Mouse (Mus musculus) MEL-GATA-1-ER (cell line): ENCODE measurements at regions not wholly inside any gene's neighbourhood (a gene's known extent, or its start where the extent isn't known, plus 50 kb on each side); places are given as distances from the start of the nearest gene placed in this dataset.

Source experiments
- DNase-seq: peaks from one replicate; pipeline ENCODE4 v3.0.0-alpha.2; 2012; ENCODE audit warnings: low read depth; ENCODE audit errors: extremely low read depth

DNA sequence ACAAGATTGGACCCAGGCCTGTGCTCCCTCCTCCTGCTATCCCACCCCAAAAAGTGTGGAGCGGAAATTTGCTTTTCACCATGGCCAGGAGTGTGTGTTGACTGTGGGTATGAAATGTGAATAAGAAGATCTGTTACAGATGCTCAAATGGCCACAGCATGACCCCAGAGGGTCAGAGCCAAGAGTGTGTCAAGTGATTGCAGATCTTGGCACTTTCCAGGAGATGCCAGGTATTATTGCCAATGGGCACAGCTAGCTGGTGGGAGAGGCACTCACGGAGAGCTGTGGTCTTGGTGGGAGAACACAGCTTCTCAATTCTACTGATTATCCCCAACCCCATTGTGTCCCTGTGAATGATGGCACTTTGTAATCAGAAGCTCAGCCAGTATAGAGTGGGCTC, 62.7 kb downstream of the Smim20 start:
- no peak for DNase-seq

DNA sequence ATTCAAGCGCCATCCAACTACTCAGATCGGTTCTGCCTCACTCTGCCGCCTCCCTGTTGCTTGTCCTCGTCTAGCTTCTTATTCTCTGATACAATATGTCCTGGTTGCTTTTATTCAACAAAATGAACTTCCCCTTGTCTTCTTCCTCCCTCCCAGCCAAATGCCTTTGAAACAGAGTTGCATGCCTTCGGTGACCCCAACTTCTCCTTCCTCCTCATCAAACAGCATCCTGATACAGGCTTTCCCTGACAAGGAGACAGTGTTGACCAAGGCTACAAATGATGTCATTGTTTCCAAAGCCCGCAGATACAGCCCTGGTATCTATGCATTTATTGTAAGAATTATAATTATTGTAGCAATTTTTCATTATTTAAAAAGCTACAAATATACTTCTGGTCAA, 69.8 kb downstream of the Smim20 start:
- DNase-seq: no peak

DNA sequence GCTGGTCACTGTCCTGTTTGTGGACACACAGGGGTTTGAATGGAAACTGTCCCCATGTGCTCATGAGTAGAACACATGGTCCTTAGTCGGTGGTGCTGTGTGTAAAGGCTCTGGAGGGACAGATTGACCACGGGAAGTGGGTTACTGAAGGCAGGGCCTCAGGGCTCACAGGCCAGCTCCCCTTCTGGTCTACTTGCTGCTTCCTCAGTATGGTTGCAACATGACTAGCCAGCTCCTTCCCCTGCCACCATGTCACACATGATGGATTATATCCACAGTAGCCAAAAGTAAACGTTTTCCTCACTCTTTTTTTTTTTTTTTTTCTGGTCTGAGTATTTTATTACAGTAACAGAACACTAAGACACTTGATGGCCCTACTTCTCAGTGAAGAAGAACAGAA, 70.9 kb downstream of the Smim20 start:
- DNase-seq: no peak

DNA sequence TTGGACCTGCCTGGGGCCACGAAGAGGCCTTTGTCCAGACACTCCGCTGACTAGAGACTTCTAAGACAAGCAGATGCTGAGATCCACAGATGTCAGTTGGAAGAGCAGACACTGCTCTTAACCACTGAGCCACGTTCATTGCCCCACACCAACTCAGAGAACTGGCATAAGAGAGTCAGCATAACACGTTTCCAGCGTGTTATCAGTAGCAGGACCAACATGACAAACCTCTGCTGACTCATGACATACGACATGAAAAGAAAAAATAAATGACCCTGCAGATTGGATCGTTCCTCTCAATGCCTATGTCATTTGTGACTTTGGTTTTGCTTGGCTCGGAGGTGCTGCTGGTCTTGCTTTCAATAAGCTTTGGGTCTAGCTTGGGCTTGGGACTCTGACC, 78.3 kb downstream of the Smim20 start:
- no peak for DNase-seq

DNA sequence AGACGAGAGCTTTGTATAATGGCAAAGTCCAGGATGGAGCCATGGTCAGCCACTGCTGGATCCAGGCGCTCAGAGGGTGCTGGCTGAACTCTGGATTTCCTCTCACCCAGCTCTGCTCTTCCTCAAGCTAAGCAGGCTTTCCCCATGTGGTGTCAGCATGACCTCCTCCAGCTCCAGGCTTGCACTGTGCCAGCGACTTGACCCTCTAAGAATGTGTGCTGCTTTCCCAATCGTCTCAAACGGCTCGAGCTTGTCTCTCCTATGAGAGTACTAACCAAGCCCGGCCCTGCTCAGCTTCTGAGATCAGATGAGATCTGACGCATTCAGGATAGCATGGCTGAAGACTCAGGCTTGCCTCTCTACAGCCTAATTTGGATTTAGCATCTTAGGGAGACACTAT, 79.1 kb downstream of the Smim20 start:
- DNase-seq: no peak

DNA sequence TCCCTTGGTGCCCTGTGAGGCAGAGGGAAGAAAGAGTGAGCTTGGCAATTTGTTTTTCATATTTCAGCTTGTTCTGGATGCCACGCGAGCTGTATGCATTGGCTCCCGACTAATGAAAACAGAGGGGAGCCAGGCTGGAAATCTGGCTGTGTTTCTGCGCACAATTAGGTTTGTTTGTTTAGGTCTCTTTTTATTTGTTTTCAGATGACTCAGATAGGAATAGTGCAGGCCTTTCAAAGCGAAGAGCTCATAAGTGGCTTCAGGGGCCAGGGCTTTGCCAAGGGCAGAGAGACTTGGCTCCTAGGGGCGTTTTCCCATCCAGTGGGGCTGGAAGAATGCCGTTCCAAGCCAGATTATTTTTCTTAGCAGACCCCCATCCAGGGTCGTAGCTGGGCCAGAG, 79.9 kb downstream of the Smim20 start:
- no peak for DNase-seq

DNA sequence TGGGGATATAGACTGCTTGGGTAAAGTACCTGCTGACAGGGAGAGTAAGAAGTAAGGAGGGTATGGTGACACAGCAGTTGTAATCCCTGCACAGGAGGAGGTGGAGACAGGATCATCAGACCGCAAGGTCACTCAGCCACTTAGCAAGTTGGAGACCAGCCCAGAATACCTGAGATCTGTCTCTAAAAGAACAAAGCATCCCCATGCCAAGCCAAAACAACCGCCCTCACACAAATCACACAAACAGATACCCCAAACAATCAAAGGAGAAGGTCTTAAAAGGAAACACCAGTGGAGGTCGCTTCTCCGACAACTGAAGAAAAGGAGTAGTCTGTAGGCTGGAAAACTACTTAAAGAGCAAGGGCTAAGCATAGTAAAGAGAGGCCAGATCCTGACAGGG, 86.0 kb downstream of the Smim20 start:
- no peak for DNase-seq

DNA sequence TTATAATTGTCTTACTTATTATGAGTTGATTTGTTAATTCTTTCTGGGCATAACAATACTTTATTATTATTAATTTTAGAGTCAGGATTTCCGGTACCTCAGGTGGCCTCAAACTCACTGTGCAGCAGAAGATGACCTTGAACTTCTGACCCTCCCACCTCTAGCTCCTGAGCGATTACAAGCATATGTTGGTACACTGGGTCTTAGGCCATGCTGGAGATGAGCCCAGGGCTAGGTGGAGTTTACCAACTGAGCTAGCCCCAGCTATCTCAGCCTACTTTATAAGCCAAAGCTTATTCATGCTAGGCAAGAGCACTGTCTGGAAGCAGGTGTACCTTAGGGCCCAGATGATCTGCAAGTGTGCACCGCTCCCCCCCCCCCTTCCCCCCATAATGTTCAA, 87.4 kb downstream of the Smim20 start:
- no peak for DNase-seq

DNA sequence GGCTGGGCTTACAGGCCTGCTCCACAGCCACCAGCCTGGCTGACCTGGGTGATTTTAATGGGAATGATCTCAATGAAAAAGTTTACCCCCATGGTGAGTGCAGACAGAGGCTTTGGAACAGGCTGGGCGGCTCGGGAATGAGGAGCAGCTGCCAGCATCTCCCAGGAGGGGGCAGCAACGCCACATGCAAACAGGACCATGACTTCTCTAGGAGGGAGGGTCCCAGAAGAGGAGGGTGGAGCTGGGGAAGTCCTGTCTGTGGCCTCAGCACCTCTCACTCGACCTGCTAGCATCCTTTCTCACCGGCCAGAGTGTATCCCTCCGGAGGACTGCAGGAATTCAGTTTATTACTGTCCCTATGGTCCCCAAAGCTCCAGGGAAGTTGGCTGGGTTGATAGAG, 88.2 kb downstream of the Smim20 start:
- peak; percentile 20 for DNase-seq

DNA sequence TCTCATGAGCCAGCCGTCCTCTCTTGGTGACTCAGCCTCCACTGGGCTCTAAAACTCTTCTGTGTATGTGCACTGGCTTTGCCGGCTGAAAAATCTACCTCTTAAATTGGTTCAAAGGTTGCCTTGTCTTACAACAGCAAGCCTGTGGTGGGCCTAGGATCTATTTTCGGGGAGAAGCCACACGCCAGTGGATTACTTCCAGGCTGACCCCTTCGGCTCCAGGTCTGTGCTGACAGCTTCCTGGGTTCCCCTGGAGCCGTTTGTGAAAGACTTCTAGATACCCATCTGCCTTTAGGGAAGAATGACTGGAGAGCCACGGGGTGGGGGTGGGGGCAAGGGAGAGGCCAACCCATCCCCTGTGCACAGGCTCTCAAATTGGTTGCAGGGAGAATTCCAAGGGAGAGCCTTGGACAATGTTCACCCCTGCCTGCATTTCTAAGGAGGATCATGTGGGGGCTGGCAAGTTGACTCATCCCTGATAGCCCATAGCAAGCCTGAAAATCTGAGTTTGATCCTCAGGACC, 90.3 kb downstream of the Smim20 start:
- DNase-seq: no peak

DNA sequence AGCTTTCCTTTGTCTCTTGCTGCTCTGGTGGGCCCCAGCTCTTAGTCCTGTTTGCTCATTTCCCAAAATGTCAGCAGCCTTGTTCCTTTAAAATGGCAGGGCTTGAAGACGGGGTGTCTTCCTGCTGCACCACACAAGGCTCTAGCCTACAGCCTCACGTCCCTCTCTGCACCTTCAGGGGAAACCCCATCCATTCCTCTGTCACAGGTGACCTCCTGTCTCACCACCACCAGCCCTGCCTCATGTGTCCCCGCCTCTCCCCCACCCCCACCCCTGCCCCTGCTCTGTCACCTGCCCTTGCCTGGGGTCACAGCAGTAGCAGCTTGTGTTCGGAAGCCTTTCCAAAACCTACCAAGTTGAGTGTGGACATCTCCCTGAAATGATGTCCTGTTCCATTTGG, 91.3 kb downstream of the Smim20 start:
- no peak for DNase-seq

DNA sequence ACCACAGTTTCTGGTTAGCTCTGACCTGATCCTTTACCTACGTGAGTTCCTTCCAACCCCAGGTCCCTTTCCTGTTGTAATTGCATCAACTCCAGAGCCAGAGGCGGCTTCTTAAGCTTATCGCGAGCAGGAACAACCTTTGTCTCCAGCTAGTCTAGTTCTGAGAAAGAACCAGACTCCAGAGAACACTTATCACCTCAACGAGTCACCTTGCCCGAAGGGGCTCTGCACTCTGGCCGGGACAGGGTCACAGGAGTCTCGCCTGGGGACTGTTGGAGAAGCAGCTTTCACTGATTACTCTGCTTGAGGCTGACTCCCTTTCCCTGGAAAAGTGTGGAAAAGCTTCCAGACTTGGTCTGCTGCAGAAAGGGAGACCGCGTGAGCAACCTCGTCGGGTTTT, 93.0 kb downstream of the Smim20 start:
- DNase-seq: no peak

DNA sequence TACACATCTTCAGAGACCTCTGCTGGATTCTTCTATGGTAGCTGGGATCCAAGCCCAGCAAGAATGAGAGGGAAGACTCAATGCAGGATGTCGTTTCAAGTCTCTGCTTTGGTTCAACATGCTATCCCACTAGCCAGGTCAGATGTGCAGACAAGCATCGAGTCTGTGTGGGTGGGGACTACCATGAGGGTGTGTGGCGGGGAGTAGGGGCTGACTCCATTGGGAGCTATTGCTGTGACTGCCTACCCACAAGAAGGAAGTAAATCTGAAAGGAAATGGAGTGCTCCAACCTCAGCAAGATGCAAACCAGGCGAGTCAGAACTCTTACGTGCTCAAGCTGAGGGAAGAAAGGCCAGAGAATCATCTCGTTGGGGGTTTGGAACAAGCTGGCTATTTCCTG, 94.4 kb downstream of the Smim20 start:
- no peak for DNase-seq

DNA sequence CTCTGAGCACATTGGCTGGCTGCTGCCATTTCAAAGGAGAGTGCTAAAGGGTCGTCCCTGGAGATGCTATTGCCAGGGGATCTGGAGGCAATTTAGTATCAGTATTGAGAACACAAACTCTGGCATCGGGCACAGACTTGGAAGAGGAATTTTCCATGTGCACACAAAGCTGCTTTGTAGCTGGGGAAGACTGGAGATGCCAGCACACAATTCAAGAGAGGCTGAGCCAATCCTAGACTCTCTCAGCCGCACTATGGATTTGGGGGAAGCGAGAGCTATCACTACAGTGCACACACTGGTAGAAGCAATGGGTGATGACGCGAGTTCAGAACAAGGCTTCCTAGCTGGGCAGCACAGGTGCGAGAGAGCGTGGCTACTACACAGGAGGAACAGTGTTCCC, 97.0 kb downstream of the Smim20 start:
- DNase-seq: no peak

DNA sequence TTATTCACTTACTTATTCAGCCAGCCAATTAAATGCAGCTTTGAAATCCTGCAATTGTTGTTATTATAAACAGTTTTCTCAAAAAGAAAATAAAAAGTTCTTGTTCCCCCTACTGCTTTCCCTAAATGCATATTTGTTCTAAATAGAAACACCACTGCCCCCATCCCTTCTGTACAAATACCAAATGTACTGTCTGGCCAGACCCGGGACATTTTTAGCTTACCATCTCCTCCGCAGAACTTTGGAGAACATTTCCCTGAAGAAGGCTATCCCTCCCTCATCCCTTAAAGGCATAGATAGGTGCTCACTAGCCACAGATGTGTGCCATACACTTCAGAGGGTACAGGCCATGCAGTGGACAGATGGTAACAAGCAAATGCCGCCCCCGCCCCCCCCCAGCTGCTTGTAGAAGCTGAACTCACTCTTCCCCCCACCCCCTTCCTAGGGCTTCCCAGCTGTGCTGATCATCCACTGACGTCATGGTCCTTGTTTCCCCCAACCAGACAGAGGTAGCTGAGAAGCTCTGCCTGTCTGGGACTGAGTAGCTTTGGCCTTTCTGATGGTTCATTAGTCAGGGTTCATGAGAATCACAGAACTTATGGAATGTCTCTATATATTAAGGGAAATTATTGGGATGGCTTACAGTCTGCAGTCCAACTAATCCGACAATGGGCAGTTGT, 98.9 kb upstream of the Rbpj start:
- no peak for DNase-seq

DNA sequence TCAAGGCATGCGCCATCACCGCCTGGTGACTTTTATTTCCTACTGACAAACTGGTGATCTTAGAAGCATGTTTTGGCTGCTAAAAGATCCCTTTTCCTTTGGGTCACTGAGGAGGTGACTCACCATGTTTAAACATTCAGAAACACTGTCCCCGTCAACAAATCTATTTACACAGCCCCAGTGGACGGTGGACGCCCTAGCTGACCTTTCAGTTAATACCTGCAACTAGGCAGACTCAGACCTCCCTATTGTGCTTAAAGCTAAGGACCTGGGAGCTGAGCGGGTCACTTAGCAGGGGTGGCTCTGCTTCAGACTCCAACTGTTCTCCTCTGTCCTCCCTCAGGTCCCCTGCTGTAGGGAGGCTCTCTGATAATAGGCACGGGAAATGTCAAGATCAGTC, 95.7 kb upstream of the Rbpj start:
- DNase-seq: no peak

DNA sequence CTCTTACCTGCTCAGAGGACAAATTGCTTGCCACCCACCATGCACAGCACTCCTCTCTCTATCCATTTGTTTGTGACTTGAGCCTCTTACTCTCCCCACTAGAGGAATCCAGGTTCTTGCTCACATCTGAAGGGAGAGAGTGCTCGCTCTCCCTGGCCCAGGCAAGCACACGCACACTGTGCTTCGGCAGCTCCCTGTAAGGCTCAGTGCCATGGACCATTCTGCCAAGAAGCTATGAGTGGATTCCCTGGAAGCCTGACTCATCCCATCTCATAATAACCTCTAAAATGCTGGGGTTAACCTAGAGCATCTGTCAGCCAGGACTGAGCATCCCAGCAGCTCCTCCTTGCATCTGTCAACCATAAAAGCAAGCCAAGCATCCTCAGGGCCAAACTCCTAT, 94.3 kb upstream of the Rbpj start:
- no peak for DNase-seq

DNA sequence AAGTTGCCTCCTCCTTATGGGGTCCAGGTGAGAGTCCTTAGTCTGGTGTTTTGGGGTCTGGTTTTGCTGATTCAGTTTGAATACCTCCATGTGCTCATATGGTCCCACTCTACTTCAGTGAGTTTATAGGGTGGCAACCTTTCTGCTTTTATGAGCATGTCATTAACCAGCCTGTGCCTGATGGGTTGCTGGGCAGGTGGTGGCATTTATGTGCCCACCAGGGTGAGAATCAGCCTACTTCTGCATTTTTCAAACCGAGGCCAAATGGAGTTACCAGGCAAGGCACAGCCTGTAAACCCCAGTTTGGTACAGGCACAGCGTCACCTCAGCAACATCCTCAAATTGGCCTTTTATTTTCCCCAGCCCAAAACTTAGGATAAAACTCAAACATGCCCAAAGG, 92.6 kb upstream of the Rbpj start:
- no peak for DNase-seq

DNA sequence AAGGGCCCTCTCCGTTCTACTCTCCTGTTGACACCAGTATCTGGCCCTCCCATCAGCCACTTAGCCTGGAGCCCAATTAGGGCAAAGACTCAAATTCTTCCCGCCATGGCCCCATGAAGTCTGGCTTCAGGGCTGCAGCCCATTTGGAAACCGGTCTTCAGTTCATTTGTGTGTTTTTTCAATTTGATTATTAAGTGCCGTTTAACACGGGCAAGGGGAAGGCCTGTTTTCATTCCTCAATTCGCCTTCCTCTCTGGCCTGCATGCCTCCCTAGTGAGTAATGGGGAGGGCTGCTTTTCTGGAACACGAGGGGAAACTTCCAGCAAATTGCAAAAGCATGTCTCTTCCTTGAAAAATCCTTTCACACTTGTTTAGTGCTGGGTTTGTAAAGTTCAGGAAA, 89.1 kb upstream of the Rbpj start:
- DNase-seq: no peak

DNA sequence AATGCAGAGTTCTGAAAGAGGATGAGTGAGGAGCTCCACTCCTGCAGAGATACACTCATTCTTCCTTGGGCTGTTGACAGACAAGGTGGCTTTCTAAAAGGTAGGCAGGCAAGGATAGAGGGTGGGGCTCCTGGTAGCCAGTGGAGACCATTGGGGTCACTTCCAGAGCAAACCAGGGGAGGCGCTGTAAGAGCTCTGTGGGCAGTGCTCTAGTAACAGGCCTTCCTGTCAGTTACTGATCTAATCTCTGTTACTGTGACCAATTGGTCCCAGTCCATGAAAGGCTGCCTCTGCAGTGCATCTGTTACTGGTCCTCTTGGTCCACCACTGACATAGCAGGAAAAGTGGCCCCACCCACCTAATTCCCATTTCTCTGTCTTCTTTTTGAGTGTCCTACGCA, 88.3 kb upstream of the Rbpj start:
- DNase-seq: no peak

DNA sequence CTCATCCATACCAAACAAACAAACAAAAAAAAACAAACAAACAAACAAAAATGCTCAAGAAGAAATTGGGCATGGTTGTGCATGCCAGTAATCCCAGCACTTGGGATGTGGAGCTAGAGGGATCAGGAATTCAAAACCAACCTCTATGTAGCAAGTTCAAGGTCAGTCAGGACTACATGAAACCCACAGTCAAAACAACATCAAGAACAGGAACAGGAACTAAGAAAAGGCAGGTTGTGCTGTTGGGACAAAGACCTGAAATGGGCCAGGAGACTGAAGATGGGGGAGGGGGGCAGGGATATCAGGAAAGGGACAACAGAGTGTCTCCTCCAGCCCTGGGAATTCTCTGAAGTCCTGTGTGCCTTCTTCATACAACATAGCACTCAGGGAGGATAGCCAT, 87.8 kb upstream of the Rbpj start:
- no peak for DNase-seq

DNA sequence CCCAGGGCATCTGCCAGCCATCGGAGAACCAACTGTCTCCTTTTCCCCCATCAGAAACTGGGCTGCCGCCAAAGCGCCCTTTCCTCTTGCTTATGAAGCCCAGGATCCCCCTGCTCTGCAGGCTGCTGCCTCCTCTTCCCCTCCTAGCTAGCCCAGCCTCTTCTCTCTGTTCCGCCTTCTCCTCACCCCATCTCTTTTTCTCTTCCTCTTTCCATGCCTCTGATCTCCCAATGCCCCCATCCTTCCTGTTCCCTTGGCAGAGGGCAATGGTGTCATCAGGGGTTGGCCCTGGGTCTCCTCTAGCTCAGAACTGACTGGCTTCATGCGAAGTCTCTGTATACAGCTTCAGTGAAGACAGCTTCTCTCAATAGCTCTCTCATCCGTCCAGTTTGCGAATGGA, 87.4 kb upstream of the Rbpj start:
- DNase-seq: no peak

DNA sequence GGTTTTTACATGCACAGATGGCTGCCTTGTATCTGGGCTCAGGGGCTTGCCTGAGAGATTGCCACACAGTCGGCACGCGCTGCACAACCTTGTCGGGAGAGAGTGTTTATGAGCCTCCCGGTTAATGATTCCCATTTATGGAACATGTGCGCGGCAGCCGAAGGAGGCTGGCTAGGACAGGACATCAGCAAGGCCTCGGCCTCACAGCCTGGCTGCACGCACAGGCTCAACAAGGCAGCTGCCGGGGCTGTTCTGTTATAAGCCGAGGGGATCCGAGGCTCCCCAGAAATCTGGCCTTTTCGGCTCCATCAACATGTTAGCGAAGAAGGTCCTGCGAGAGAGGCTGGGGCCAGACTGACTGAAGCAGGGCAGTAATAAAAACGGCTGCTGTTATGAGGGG, 86.3 kb upstream of the Rbpj start:
- no peak for DNase-seq

DNA sequence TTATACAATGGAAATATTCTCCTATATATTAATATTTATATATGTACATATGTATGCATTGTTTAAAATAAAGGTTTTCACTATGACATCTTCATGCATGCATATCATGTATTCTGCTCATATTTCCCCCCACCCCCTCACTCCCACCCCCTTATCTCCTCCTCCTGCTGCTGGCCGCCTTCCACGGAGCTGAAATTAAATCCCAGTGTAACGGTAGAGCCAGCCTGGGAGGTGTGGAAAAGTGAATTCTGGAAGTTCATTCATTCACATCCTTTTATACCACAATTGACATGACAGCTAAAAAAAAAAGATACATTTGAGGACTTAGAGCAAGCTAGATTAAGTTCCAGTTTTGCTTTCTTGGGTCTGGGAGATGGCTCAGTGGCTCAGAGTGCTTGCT, 85.7 kb upstream of the Rbpj start:
- no peak for DNase-seq
